Mouse (Mus musculus) liver, adult (tissue): ENCODE results near the gene Capzb.
A peak's percentile ranks its signal among the peaks of the same experiment; 100 is the strongest.

Experiments used
- GATA4 ChIP-seq: IDR thresholded peaks from 2 replicates; pipeline ENCODE4 v1.6.1; 2014; ENCODE audit warnings: mild to moderate bottlenecking, low read length; ENCODE audit not compliant: insufficient replicate concordance

Gene Capzb

DNA sequence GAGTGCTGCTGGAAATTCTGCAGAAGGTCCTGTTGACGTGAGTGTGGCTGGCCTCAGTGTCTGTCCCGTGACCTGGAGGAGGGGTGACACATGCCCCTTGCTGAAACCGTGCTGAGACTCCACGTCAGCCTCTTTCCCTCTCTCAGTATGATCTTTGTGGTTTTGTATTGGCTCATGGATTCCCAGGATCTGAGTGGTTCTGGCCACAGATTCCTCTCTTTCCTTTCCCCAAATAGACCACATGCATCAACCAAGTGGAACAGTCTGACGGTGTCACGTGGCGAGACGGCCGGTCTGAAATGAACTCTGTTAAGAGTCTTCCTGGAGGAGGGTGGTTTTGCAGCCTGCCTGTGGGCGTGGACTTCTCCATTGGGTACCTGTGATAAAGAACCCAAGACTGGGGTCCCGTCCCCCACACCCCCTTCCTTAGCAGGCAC is 21.3 kb downstream of the Capzb start:
- no peak for TF ChIP-seq GATA4

DNA sequence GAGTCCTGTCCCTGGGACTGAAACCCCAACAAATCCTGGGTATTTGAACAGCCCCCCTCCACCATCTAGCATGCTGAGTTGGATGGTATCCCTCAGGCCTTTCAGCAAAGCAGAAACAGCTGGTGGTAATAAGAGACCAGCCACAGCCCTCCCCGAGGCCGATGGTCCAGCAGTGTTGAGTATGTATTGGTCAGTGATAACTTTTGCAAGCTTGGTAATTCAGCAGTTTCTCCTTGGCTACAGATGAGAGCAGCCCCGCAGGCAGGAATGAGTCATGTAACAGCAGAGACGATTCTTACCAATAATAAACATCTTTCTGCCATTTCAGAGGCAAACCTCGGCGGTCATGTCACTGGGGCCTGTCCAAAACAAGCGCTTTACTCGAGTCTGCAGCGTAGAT is 23.9 kb downstream of the Capzb start:
- TF ChIP-seq GATA4 = no peak

DNA sequence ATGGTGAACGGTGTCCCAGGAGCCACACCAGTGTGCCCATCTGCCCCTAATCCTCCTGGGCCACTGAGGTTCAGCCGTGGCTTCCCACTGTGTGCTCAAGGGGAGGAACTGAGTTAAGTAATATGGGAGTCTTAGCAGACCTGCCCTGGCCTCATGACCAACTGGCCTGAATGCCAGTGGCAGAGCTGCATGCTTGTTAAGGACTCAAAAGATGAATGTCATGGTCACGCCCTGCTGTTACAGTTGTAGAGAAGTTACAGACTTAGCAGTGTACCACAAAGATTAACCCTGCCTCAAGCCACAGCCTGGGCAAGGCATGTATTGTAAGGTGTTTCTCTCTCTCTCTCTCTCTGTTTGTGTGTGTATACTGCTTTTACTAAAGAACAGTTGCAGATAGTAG is 25.8 kb downstream of the Capzb start:
- TF ChIP-seq GATA4 = no peak

DNA sequence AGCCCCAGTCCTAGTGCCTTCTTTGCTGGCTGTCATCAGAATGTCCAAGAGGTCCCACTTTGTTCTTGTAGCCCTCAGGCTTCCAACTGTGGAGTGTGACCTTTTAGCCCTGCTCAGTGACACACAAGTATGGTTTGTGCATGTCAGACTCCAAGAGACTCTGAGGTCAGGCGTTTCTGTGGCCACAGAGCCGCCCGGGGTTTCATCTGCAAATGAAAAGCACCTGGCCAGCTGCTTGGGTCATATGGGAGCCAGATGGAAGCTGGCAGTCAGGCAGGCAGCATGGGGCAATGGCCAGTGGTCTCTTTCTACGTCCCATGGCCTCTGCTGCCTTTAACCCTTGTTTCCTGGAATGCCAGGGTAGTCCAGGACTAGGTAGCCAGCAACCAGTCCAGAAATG is 27.0 kb downstream of the Capzb start:
- no peak for TF ChIP-seq GATA4

DNA sequence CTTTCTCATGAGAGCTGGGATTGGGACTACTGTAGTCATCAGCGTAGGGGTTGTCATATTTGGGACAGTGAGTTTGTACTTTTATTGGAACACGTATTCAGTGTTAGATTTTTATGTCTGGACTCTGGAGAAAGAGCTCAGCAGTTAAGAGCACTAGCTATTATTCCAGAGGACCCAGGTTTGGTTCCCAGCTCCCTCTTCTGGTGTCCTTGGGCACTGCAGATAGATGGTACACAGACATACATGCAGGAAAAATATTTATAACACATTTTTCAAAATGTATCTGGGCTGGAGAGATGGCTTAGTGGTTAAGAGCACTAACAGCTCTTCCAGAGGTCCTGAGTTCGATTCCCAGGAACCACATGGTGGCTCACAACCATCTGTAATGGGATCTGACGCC is 28.3 kb downstream of the Capzb start:
- TF ChIP-seq GATA4 = no peak

DNA sequence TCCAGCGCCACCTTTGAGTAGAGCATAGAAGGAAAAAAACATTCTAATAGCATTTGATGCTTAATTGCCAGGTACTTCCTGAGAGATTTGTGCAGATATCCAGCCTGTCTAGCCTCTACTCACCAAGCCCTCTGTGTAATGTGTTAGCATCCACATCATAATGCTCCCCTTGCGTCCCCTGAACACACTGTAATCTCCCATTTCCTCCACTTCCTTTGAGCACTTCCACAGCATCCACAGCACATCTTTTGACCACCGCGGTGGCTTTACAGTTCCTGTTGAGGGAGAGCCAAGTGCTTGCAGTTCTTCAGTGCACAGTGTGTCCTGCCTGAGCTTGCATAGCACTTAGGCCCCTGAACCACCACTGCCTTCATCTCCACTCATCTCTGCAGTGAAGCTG is 29.1 kb downstream of the Capzb start:
- peak; percentile 42; the same call in 1 of the 2 replicates for TF ChIP-seq GATA4

DNA sequence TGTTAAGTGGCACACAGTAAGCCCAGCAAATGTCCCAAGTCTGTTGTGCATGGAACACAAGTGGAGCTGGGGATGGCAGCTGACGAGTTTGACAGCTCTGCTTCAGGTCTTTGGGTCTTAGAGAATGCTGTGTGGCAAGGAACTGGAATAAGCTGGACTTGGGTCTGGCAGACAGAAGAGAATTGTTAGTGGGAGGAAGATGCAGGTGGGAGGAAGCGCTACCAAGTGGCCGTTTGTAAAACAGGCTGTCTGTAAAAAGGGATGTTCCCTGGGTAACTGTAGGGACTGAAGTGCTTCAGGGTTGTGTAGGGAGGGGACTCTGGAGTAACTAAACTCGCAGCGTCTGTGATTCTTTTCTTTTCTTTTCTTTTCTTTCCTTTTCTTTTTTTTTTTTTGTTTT is 32.4 kb downstream of the Capzb start:
- TF ChIP-seq GATA4 = no peak

DNA sequence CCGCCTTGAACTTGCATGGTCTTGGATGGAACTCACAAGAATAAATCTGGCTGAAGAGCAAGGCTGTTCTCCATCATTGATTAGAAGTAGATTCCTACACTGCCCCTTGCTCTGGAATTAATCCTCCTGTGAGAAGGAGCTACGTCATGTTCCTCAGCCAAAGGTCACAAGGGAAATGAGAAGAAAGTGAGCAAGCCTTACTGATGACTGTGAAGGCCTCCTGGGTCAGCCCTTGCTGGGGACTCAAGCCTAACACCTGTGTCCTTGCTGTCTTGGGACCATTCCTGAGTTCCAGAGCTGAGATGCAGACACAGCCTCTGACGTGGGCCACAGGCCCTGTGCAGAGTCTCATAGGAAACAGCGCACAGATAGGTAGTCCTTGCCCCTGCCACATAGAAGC is 33.2 kb downstream of the Capzb start:
- no peak for TF ChIP-seq GATA4

DNA sequence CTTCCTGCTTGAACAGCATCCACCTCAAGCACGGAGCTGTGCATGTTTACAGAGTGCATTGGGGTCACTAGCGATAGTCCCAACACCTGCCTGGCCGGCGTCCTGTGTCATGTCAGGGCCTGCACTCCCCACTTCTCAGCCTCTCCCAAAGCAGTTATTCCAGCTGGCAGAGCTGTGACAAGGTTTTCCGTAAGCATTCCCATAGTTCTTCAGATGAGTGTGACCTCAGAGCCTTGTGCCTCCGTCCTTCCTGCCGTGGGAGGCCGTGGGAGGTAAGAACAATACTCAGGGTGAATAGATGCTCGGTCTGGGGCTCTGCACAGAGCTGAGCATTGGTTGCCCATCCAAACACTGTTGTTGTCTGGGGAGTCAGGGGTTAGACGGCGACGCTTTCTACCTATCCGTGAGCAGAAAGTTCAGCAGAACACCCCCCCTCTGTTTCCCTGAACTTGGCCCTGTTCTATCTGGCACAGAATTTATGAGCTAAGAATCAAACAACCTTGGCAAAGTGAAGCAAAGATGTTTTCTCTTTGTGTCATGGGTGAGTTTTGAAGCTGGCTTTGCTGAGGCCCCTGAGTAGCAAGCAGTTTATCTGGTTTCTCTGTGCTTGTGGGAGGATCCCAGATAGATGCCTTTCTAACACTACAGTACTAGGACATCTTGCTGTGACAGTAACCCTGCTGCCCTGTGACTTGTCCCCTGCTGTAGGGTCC is 34.0 kb downstream of the Capzb start:
- no peak for TF ChIP-seq GATA4

DNA sequence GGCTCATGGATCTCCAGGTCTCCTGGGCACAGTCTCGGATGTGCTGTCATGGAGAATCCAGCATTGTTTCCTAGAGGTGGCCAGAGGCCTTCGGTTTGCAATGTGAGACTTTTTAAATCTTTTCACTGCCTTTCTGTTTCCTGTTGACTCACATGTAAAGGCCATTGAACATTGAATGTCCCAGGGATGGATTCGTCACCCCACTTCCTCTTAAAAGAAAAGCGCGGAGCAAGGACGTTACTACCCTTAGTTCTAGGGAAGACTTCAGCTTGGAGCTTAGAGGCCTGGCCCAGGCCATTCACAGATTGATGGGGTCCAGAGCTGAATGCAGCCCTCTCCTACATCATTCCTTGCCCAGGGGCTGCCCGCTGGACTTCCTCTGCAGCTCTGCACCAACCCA is 35.2 kb downstream of the Capzb start:
- no peak for TF ChIP-seq GATA4

DNA sequence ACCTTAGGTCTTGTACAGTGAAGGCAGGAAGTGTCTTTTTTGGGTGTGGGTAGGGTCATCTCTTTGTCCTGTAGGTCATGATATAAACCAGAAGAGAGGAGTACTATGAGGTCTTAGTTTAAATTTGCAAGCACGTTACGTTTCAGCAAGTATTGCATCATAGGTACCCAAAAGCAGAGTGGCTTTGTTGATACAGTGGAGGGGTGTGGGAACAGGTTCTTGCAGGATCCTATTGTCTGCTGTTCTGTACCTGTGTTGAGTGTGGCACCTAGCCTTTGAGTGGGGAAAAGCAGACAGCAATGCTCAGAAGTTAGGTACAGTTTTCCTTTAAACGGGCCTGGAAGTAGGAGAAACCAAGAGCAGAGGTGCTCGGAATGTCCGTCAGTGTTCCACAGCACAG is 36.6 kb downstream of the Capzb start:
- no peak for TF ChIP-seq GATA4

DNA sequence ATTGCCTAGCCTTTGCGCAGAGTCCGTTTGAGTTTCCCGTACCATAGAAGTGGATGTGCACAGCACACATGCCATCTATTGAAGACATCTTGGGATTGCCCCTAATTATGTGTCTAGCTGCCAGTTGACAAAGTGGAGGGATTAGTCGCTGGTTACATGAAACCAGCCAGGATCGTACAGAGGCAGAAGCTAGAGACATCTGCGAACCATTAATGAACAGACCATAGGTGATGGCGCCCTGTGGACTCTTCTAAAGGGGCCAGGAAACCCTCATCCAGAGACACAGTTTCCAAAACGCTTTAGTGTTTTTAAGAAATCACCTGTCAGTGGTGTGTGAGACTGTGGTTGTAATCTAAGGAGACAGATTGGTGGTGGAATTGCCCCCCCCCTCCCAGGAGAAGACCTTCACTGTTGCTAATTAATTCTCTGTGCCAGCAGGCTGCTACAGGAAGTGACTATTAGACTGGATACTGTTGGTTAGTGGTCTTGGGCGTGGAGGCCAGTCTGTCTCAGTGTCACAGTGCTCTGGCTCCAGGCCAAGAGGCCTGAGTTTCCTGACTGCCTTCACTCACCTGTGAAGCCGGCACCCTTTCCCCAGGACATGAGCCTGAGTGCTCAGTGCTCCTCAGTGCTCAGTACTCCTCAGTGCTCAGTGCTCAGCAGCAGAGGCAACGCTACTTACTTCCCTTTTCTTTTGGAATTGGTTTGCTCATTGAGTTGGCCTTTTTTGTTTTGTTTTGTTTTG is 37.8 kb downstream of the Capzb start:
- no peak for TF ChIP-seq GATA4

DNA sequence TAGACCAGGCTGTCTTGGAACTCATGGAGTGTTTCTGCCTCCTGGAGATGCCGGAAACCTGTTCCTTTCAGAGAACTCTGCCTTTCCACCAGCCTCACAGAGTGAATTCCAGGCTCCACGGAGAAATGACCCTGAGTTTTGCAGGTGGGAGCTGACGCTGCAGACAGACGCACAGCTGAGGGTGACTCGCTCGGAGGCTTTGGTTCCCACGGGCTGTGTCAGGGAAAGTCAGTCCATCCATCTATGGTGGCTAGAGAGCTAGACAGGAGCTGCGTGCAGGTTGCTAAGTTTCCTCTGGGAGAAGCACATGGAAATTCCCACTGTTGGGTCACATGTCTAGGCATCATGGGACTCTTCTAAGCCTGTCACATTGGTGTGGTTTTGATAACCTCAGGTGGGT is 38.5 kb downstream of the Capzb start:
- TF ChIP-seq GATA4 = no peak

DNA sequence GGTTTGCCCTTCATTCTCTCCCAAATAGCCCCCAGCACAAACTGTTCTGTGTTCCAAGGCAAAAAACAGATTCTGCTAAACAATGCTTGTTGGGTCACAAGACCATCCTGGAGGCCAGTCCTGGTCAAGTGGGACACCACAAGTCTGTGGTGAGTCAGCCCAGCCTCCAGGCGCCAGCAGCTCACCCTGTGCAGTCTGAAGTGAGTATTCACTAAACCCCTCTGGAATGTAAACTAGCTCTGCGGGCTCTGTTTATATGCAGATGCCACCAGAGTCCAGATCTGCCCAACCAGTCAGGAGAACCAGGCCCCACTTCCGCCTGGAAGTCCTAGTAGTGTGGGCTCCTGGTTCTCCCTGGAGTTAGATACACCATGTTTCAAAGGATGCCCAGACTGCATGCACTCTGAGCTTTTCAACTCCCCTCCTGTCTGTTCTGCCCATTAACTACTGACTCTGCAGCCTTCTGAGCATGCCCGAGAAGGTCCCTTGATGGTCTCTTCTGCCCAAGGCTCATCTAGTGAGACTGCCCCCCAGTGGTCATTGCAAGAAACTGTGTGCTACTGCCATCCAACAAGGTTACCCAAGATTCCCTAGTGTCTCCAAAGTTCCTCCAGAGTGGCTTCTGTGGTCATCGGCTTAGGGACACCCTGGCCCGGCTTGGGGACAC is 39.9 kb downstream of the Capzb start:
- no peak for TF ChIP-seq GATA4

DNA sequence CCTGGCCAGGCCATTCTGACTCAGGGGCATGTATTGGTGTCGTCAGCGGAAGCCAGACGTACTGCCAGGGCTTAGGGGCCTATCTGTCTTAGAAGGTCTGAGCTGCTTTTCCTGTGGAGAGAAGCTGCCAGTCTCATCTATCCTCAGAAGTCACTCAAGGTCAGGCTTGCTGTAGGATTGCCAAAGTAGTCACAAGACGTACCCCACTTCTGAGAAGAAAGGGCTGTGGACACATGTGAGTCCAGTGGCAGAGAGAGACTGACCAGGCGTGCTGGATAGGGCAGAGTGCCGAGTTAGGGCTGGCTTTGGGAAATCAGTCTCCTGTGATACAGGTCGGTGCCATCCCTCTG is 40.4 kb downstream of the Capzb start:
- TF ChIP-seq GATA4 = no peak; the same call in 1 of the 2 replicates

DNA sequence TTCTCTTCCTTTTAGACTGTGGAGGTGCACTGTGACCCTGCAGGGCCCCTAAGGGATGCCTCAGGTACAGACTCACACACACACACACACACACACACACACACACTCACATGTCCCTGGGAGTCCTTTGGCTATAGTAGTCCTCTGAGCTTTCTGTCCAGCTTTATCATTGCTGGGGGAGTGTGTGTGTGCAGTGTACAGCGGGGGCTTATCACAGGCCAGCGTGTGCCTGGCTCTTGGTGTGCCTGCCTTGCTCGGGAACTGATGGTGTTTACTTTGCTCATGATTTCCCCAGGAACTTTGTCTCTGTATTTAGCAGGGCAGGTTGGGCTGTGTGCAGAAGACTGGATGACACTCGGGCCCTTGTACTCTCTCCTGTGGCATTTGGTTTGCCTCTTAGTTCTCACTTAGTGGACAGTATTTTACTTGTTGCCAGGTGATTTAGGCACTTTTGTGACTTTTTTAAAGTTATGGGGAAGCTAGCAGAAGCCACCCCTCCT is 41.1 kb downstream of the Capzb start:
- no peak for TF ChIP-seq GATA4
